Mouse (Mus musculus): ENCODE data around the gene Lrig1. TPM values are rescaled to one million over a fixed set of nuclear protein-coding genes. Genes with fewer than 3 reads are reported as not detected.
A peak's percentile ranks its signal among the peaks of the same experiment; 100 is the strongest.

Gene Lrig1
- 15.1 and 17.2 TPM in 2 replicates for polyA plus RNA-seq (2014; fragmentation: Nextera tagmentation; extraction: Ambion mirVana)

- H3K4me1 ChIP-seq (ENCODE audit: control insufficient read depth, insufficient read depth, low read length), result no peaks in the 10 kb centered on the region
- H3K4me2 ChIP-seq (ENCODE audit: low read depth, low read length), result peak within 1 kb of the TSS; percentile 94
- H3K36me3 ChIP-seq (replicated peaks; ENCODE audit: control insufficient read depth, insufficient read depth, low read depth, low read length), result no peaks in the 10 kb centered on the region
- peak within 1 kb of the TSS; percentile 89 for H3K9ac ChIP-seq (replicated peaks; ENCODE audit: low read length)
- ATAC-seq (replicated peaks; ENCODE audit: insufficient number of reproducible peaks, low FRiP score, low TSS enrichment, low read depth) (peak; percentile 99), DNase-seq (ENCODE audit: low spot score) (peak; percentile 100)
- under 1% methylated on average over 40 of the region's 40 CpGs for WGBS
- H3K9me3 ChIP-seq (replicated peaks; ENCODE audit: control insufficient read depth, low read length), result no peaks in the 10 kb centered on the region
- H3K27me3 ChIP-seq (ENCODE audit: control insufficient read depth, insufficient read depth, low read length), result peaks cover 2% of the 10 kb centered on the region; the same call in 1 of the 2 replicates
- peak within 1 kb of the TSS; percentile 61 for H3K27ac ChIP-seq (replicated peaks; ENCODE audit: low read depth, low read length)
- peak within 1 kb of the TSS; percentile 91 for H3K4me3 ChIP-seq (ENCODE audit: low read depth, low read length)
These were observed at the start of gene Lrig1 for GRCm38 (mm10) chr6:94700067-94700491. Gene Lrig1, minus strand, starts transcription at chr6:94700158.

GRCm38 (mm10) chr6:94749626-94750025 lies 49.7 kb upstream of the Lrig1 start:
- Histone ChIP-seq H3K4me3 (ENCODE audit: low read depth, low read length) (no peak overlapping the region), H3K4me2 (ENCODE audit: low read depth, low read length) (no peak overlapping the region), H3K4me1 (ENCODE audit: control insufficient read depth, insufficient read depth, low read length) (no peaks in the 10 kb centered on the region), H3K27me3 (ENCODE audit: control insufficient read depth, insufficient read depth, low read length) (no peaks in the 10 kb centered on the region), H3K36me3 (replicated peaks; ENCODE audit: control insufficient read depth, insufficient read depth, low read depth, low read length) (no peaks in the 10 kb centered on the region), H3K9ac (replicated peaks; ENCODE audit: low read length) (no peak overlapping the region), H3K9me3 (replicated peaks; ENCODE audit: control insufficient read depth, low read length) (no peaks in the 10 kb centered on the region), H3K27ac (replicated peaks; ENCODE audit: low read depth, low read length) (no peak overlapping the region)
- 70% methylated on average over 3 of the region's 3 CpGs for WGBS
- ATAC-seq (replicated peaks; ENCODE audit: insufficient number of reproducible peaks, low FRiP score, low TSS enrichment, low read depth) (no peak), DNase-seq (ENCODE audit: low spot score) (no peak)

- no peak overlapping the region for H3K9ac ChIP-seq (replicated peaks; ENCODE audit: low read length)
- H3K4me2 ChIP-seq (ENCODE audit: low read depth, low read length), result no peak overlapping the region
- no peak overlapping the region for H3K27ac ChIP-seq (replicated peaks; ENCODE audit: low read depth, low read length)
- no peak overlapping the region for H3K4me3 ChIP-seq (ENCODE audit: low read depth, low read length)
- H3K36me3 ChIP-seq (replicated peaks; ENCODE audit: control insufficient read depth, insufficient read depth, low read depth, low read length), result no peaks in the 10 kb centered on the region
- no peaks in the 10 kb centered on the region for H3K9me3 ChIP-seq (replicated peaks; ENCODE audit: control insufficient read depth, low read length)
- H3K27me3 ChIP-seq (ENCODE audit: control insufficient read depth, insufficient read depth, low read length), result no peaks in the 10 kb centered on the region
- no peaks in the 10 kb centered on the region for H3K4me1 ChIP-seq (ENCODE audit: control insufficient read depth, insufficient read depth, low read length)
- no peak for ATAC-seq (replicated peaks; ENCODE audit: insufficient number of reproducible peaks, low FRiP score, low TSS enrichment, low read depth)
- DNase-seq (ENCODE audit: low spot score), result no peak
- 51% methylated on average over 7 of the region's 7 CpGs for WGBS
These were observed 48.4 kb upstream of the Lrig1 start for GRCm38 (mm10) chr6:94748361-94748760.

- Histone ChIP-seq H3K9me3 (replicated peaks; ENCODE audit: control insufficient read depth, low read length) (no peaks in the 10 kb centered on the region), H3K27me3 (ENCODE audit: control insufficient read depth, insufficient read depth, low read length) (no peaks in the 10 kb centered on the region), H3K9ac (replicated peaks; ENCODE audit: low read length) (no peak overlapping the region), H3K4me3 (ENCODE audit: low read depth, low read length) (no peak overlapping the region), H3K36me3 (replicated peaks; ENCODE audit: control insufficient read depth, insufficient read depth, low read depth, low read length) (no peaks in the 10 kb centered on the region), H3K27ac (replicated peaks; ENCODE audit: low read depth, low read length) (no peak overlapping the region), H3K4me2 (ENCODE audit: low read depth, low read length) (no peak overlapping the region), H3K4me1 (ENCODE audit: control insufficient read depth, insufficient read depth, low read length) (no peaks in the 10 kb centered on the region)
- DNase-seq (ENCODE audit: low spot score) (no peak), ATAC-seq (replicated peaks; ENCODE audit: insufficient number of reproducible peaks, low FRiP score, low TSS enrichment, low read depth) (no peak)
- 84% methylated on average over 14 of the region's 14 CpGs for WGBS
These were observed 40.3 kb upstream of the Lrig1 start for GRCm38 (mm10) chr6:94740117-94740729.

- DNase-seq (ENCODE audit: low spot score) (no peak), ATAC-seq (replicated peaks; ENCODE audit: insufficient number of reproducible peaks, low FRiP score, low TSS enrichment, low read depth) (no peak)
- no peaks in the 10 kb centered on the region for H3K9me3 ChIP-seq (replicated peaks; ENCODE audit: control insufficient read depth, low read length)
- H3K4me3 ChIP-seq (ENCODE audit: low read depth, low read length), result no peak overlapping the region
- H3K36me3 ChIP-seq (replicated peaks; ENCODE audit: control insufficient read depth, insufficient read depth, low read depth, low read length), result no peaks in the 10 kb centered on the region
- H3K4me2 ChIP-seq (ENCODE audit: low read depth, low read length), result no peak overlapping the region
- no peak overlapping the region for H3K9ac ChIP-seq (replicated peaks; ENCODE audit: low read length)
- H3K27me3 ChIP-seq (ENCODE audit: control insufficient read depth, insufficient read depth, low read length), result no peaks in the 10 kb centered on the region
- WGBS, result 74% methylated on average over 3 of the region's 3 CpGs
- no peaks in the 10 kb centered on the region for H3K4me1 ChIP-seq (ENCODE audit: control insufficient read depth, insufficient read depth, low read length)
- H3K27ac ChIP-seq (replicated peaks; ENCODE audit: low read depth, low read length), result no peak overlapping the region
These were observed 38.7 kb upstream of the Lrig1 start for GRCm38 (mm10) chr6:94738647-94739046.

GRCm38 (mm10) chr6:94733878-94734277 lies 33.9 kb upstream of the Lrig1 start:
- H3K4me2 ChIP-seq (ENCODE audit: low read depth, low read length), result no peak overlapping the region
- no peaks in the 10 kb centered on the region for H3K9me3 ChIP-seq (replicated peaks; ENCODE audit: control insufficient read depth, low read length)
- no peak overlapping the region for H3K27ac ChIP-seq (replicated peaks; ENCODE audit: low read depth, low read length)
- no peaks in the 10 kb centered on the region for H3K4me1 ChIP-seq (ENCODE audit: control insufficient read depth, insufficient read depth, low read length)
- H3K9ac ChIP-seq (replicated peaks; ENCODE audit: low read length), result no peak overlapping the region
- 84% methylated on average over 5 of the region's 5 CpGs for WGBS
- H3K4me3 ChIP-seq (ENCODE audit: low read depth, low read length), result no peak overlapping the region
- ATAC-seq (replicated peaks; ENCODE audit: insufficient number of reproducible peaks, low FRiP score, low TSS enrichment, low read depth), result no peak
- no peak for DNase-seq (ENCODE audit: low spot score)
- H3K36me3 ChIP-seq (replicated peaks; ENCODE audit: control insufficient read depth, insufficient read depth, low read depth, low read length), result no peaks in the 10 kb centered on the region
- no peaks in the 10 kb centered on the region for H3K27me3 ChIP-seq (ENCODE audit: control insufficient read depth, insufficient read depth, low read length)

GRCm38 (mm10) chr6:94729847-94730246 lies 29.9 kb upstream of the Lrig1 start:
- no peaks in the 10 kb centered on the region for H3K27me3 ChIP-seq (ENCODE audit: control insufficient read depth, insufficient read depth, low read length)
- H3K36me3 ChIP-seq (replicated peaks; ENCODE audit: control insufficient read depth, insufficient read depth, low read depth, low read length), result no peaks in the 10 kb centered on the region
- no peaks in the 10 kb centered on the region for H3K9me3 ChIP-seq (replicated peaks; ENCODE audit: control insufficient read depth, low read length)
- no peak overlapping the region for H3K9ac ChIP-seq (replicated peaks; ENCODE audit: low read length)
- no peaks in the 10 kb centered on the region for H3K4me1 ChIP-seq (ENCODE audit: control insufficient read depth, insufficient read depth, low read length)
- 70% methylated on average over 18 of the region's 18 CpGs for WGBS
- DNase-seq (ENCODE audit: low spot score), result no peak
- H3K4me2 ChIP-seq (ENCODE audit: low read depth, low read length), result no peak overlapping the region
- no peak overlapping the region for H3K4me3 ChIP-seq (ENCODE audit: low read depth, low read length)
- ATAC-seq (replicated peaks; ENCODE audit: insufficient number of reproducible peaks, low FRiP score, low TSS enrichment, low read depth), result no peak
- no peak overlapping the region for H3K27ac ChIP-seq (replicated peaks; ENCODE audit: low read depth, low read length)

- Histone ChIP-seq H3K9ac (replicated peaks; ENCODE audit: low read length) (no peak overlapping the region), H3K36me3 (replicated peaks; ENCODE audit: control insufficient read depth, insufficient read depth, low read depth, low read length) (no peaks in the 10 kb centered on the region), H3K27ac (replicated peaks; ENCODE audit: low read depth, low read length) (no peak overlapping the region), H3K4me2 (ENCODE audit: low read depth, low read length) (no peak overlapping the region), H3K4me1 (ENCODE audit: control insufficient read depth, insufficient read depth, low read length) (no peaks in the 10 kb centered on the region), H3K9me3 (replicated peaks; ENCODE audit: control insufficient read depth, low read length) (no peaks in the 10 kb centered on the region), H3K27me3 (ENCODE audit: control insufficient read depth, insufficient read depth, low read length) (no peaks in the 10 kb centered on the region), H3K4me3 (ENCODE audit: low read depth, low read length) (no peak overlapping the region)
- DNase-seq (ENCODE audit: low spot score) (peak; percentile 27), ATAC-seq (replicated peaks; ENCODE audit: insufficient number of reproducible peaks, low FRiP score, low TSS enrichment, low read depth) (no peak)
- WGBS, result 24% methylated on average over 3 of the region's 3 CpGs
These were observed 29.2 kb upstream of the Lrig1 start for GRCm38 (mm10) chr6:94729132-94729531.

Data from embryonic facial prominence, embryonic 11.5 days (tissue).